Mouse (Mus musculus): ENCODE measurements around the gene Cd300lf.

GRCm38 (mm10) chr11:115161578-115162204 is 27.9 kb upstream of the Cd300lf start:
- TF ChIP-seq CTCF (IDR thresholded peaks at IDR 0.05; ENCODE audit: borderline replicate concordance, insufficient read depth, low read depth, low read length) (no peak), POLR2A (IDR thresholded peaks at IDR 0.05; ENCODE audit: borderline replicate concordance, insufficient read depth, low read length) (no peak)

Data from cerebellum, adult 2 months (tissue).